Mouse (Mus musculus): ENCODE results near the gene Raf1.

DNA sequence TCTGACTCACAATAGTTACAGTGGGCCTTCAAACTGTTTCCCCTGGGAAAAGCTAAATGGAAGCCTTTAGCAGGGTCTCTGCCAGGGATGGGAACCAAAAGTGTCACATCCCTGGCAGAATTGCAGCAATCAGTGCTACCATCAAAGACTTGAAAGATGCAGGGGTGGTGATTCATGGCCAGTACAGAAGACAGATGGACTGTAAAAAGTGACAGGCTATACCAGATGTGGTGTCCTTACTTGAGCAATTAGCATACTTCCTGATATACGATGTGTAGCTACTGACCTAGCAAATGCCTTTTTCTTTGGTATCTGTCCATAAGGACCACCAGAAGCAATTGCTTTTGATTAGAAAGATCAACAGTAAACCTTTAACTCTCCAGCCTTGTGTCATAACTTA lies 55.5 kb downstream of the Raf1 start:
- TF ChIP-seq CTCF (IDR thresholded peaks at IDR 0.05; ENCODE audit: borderline replicate concordance, control insufficient read depth, extremely low read depth, insufficient read depth, low read length, poor library complexity), result no peak
- no peak for TF ChIP-seq POLR2A (IDR thresholded peaks at IDR 0.05; ENCODE audit: control insufficient read depth, extremely low read depth, insufficient read depth, low read length, poor library complexity)

All from thymus, adult 2 months (tissue).